Mouse (Mus musculus) heart, postnatal 10 days (tissue): ENCODE measurements around the gene Tenm4. TPM values are rescaled to one million over a fixed set of nuclear protein-coding genes. Genes with fewer than 3 reads are reported as not detected.

Experiments
- DNase-seq, 2 experiments: peaks; one replicate each; pipeline ENCODE4 v3.0.0; 2021
- intact Hi-C: fragments of 180-260 bp; cut with DNase I; formaldehyde crosslinking; loops from one replicate; pipeline ENCODE4 v1.15.1; 2025
- total RNA-seq, 2 experiments: library from RNA; stranded (reverse); gene quantifications; 2 replicates each; pipeline ENCODE4 v1.2.3; 2021

Gene Tenm4
- total RNA-seq, 2 experiments from 2014 or later, result 4.2 to 5.0 TPM

- intact Hi-C loops, result no loop called here
Measured at GRCm38 (mm10) chr7:96329343-96329742, 158.3 kb downstream of the Tenm4 start.

GRCm38 (mm10) chr7:96331186-96331585, 160.1 kb downstream of the Tenm4 start:
- no peak for DNase-seq
- intact Hi-C loops, result no loop called here

More at GRCm38 (mm10) chr7:96329343-96329742, 158.3 kb downstream of the Tenm4 start:
- no peak for DNase-seq

GRCm38 (mm10) chr7:96334361-96334760, 163.3 kb downstream of the Tenm4 start:
- intact Hi-C loops, result no loop called here
- DNase-seq, result peak; percentile 16 to 38

- intact Hi-C loops, result no loop called here
- no peak for DNase-seq
Measured at GRCm38 (mm10) chr7:96336376-96336775, 165.3 kb downstream of the Tenm4 start.

GRCm38 (mm10) chr7:96340826-96341225, 169.8 kb downstream of the Tenm4 start:
- intact Hi-C loops, result no loop called here
- DNase-seq, result no peak

- intact Hi-C loops, result no loop called here
Measured at GRCm38 (mm10) chr7:96341479-96341878, 170.4 kb downstream of the Tenm4 start.

GRCm38 (mm10) chr7:96342996-96343395, 171.9 kb downstream of the Tenm4 start:
- DNase-seq, result no peak
- intact Hi-C loops, result no loop called here

More at GRCm38 (mm10) chr7:96341479-96341878, 170.4 kb downstream of the Tenm4 start:
- DNase-seq, result no peak

GRCm38 (mm10) chr7:96343667-96344066, 172.6 kb downstream of the Tenm4 start:
- no peak for DNase-seq
- intact Hi-C loops, result no loop called here

GRCm38 (mm10) chr7:96352671-96353070, 181.6 kb downstream of the Tenm4 start:
- intact Hi-C loops, result loop anchor here (10.0 kb wide), 1 partner anchor 138 kb away; no protein-coding TSS in a partner anchor
- no peak for DNase-seq

- intact Hi-C loops, result loop anchor here (10.0 kb wide), 1 partner anchor 142 kb away; no protein-coding TSS in a partner anchor
- no peak for DNase-seq
Measured at GRCm38 (mm10) chr7:96356285-96356811, 185.3 kb downstream of the Tenm4 start.

- intact Hi-C loops, result loop anchor here (10.0 kb wide), 1 partner anchor 143 kb away; no protein-coding TSS in a partner anchor
Measured at GRCm38 (mm10) chr7:96357550-96357949, 186.5 kb downstream of the Tenm4 start.

GRCm38 (mm10) chr7:96363311-96363710, 192.3 kb downstream of the Tenm4 start:
- no peak for DNase-seq
- intact Hi-C loops, result no loop called here

More at GRCm38 (mm10) chr7:96357550-96357949, 186.5 kb downstream of the Tenm4 start:
- DNase-seq, result peak; percentile 69 to 73

- intact Hi-C loops, result no loop called here
- no peak for DNase-seq
Measured at GRCm38 (mm10) chr7:96369947-96370346, 198.9 kb downstream of the Tenm4 start.

GRCm38 (mm10) chr7:96374004-96374663, 203.1 kb downstream of the Tenm4 start:
- intact Hi-C loops, result no loop called here
- DNase-seq, result peak; percentile 34 to 44

- DNase-seq, result no peak
Measured at GRCm38 (mm10) chr7:96375507-96375906, 204.5 kb downstream of the Tenm4 start.

GRCm38 (mm10) chr7:96383686-96384528, 212.9 kb downstream of the Tenm4 start:
- intact Hi-C loops, result no loop called here
- DNase-seq, result no peak

More at GRCm38 (mm10) chr7:96375507-96375906, 204.5 kb downstream of the Tenm4 start:
- intact Hi-C loops, result no loop called here

GRCm38 (mm10) chr7:96384726-96385500, 213.9 kb downstream of the Tenm4 start:
- no peak for DNase-seq
- intact Hi-C loops, result no loop called here

GRCm38 (mm10) chr7:96385850-96386249, 214.8 kb downstream of the Tenm4 start:
- no peak for DNase-seq
- intact Hi-C loops, result no loop called here

- no peak for DNase-seq
- intact Hi-C loops, result no loop called here
Measured at GRCm38 (mm10) chr7:96390034-96390670, 219.1 kb downstream of the Tenm4 start.

- intact Hi-C loops, result no loop called here
- no peak for DNase-seq
Measured at GRCm38 (mm10) chr7:96390894-96391293, 219.8 kb downstream of the Tenm4 start.
